Mouse (Mus musculus) layer of hippocampus, postnatal 36 days (tissue): Measurements from ENCODE around the gene Aftph. TPM values are rescaled to one million over a fixed set of nuclear protein-coding genes. Genes with fewer than 3 reads are reported as not detected.

Source experiments
- DNase-seq, 2 experiments: peaks; one replicate each; pipeline ENCODE4 v3.0.0; 2022
- total RNA-seq, 2 experiments: library from RNA; stranded (reverse); gene quantifications; 2 replicates each; pipeline ENCODE4 v1.2.3; 2021

Aftph gene
- total RNA-seq, 2 experiments from 2014 or later, result 81.5 to 82.5 TPM

DNA sequence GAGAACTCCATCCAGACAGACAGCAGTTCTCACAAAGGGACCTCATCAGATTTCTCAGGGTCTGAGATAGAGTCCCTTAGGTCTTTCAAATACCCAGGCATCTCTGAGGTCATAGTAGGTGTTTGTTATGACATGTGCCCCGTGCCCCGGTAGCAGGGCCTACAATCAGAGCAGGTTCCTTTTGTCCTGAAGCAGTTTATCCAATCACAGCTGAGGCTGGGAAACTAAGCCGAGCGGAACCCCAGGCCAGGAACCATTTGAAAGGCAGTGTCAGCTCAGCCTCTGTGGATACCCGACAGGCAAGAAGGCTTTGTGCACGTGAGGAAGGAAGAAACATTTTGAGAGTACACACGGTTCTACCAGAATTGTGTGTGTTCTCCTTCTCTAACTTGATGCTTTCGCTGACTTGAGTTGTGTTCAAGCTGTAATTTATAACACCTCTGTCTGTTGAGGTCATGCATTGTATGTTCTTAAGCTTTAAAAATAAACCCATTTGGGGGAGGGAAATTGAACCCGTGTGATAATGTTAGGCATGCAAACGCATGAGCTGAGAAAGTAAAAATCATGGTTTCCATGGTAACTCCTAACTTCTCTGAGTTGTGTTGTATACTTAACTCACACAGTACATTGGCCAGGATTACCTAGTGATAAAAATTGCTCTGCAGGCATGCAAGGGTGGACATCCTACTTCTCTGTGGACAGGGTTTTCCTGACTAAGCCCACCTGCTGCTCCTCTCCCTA is 94.2 kb downstream of the Aftph start:
- no peak for DNase-seq

DNA sequence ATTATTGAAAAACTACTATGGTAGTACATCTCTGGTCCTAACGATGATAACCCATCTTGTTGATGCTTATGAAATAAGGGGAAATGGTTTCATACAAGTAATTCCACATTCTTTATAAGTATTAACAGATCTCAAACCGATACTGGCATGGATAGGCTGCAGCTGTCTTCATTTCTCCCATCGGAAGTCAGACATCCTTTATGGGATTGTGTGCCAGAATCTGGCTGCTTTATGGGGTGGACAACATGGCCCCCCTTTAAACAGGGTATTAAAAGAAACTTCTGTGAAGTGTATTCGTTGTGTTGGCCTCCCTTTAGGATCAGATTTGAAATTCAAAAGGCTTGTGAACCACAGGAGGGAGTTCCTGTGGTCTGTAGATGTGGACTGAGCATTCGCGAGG is 95.2 kb downstream of the Aftph start:
- no peak for DNase-seq

DNA sequence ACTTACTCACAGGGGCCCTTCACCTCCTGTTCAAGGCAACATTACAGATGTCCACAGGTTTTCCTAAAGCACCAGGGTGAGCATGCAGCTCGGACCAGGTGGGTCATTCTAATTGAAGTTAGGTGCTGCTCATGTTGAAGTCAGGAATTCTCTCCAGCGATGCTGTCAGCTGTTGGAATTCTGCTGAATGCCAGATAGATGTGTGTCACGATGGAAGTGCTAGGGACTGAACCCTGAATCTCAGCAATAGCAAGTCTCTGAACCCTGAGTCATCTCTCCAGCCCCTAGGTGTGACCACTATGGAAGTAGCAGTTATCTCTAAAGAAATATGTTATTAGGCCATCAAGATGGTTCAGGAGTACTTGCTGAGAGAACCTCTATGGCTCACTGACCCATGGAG is 95.9 kb downstream of the Aftph start:
- DNase-seq, result no peak

DNA sequence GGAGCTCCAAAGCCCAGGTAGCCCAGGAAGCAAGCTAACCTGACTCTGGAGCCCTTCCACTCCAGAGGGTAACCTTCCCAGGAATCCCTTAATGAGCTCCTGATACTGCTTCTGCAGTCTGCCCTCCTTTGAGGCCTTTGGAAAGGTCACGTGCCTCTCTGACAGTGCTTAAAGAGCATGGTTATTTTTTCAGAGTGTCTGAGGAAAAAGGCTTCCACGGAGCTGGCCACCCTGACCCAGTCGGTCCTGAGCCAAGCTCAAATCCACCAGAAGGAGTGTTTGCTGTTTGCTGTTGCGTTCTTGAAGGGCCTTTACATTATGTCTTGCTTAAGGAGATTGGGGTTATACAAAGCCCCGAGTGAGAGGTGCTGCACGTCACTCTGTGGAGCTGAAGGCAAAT is 96.5 kb downstream of the Aftph start:
- DNase-seq, result no peak

DNA sequence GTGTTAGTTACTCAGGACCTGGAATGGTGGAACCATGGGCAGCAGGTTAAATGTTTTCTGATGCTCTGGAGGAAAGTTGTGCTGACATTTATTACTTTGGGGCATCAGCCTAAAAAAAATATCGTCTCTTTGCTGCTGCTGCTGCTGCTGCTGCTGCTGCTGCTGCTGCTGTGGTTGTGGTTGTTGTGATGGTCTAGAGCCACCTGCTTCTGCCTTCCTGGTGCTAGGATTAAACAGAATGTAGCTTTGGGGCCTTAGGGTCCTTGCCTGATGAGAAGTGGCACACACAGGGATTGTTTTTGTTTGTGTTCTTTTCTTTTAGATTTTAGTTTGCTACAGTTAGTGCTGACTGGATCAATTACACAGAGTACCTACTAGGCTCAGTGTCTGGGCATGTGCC is 97.2 kb downstream of the Aftph start:
- DNase-seq, result no peak

DNA sequence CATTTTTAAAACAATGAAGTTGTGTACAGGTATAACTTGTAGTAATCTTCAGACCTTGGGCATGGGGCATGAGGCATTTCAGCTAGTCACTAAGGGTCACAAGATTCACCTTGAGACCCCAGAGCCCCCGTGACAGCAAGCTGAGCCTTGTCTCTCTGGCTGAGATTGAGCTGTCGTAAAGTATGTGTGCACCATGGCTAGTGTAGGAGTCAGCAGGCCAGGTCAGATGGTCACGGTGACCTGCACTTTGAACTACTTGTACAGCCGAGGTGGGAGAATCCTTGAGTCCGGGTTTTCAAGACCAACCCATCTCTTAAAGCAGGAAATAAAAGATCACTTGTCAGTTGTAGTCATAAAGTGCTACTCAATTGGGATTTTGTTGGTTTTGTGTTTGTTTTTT is 98.2 kb downstream of the Aftph start:
- no peak for DNase-seq

DNA sequence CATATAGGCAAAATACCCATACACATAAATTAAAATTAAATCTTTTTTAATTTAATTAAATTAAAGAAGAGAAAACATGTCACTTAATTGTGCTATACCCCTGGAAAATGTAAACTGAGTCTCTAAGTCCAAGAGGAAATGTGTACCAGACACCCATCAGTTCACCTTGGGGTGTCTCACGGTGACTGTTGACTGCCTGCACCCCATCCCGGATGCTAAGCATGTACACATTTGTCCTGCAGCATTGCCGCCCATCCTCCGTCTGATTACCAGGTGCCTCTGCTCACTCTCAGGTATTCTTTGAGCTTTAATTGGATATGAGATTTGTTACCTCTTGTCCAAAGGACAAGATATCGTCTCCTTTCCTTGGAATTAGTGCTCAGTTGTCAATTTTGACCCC is 99.1 kb downstream of the Aftph start:
- no peak for DNase-seq

DNA sequence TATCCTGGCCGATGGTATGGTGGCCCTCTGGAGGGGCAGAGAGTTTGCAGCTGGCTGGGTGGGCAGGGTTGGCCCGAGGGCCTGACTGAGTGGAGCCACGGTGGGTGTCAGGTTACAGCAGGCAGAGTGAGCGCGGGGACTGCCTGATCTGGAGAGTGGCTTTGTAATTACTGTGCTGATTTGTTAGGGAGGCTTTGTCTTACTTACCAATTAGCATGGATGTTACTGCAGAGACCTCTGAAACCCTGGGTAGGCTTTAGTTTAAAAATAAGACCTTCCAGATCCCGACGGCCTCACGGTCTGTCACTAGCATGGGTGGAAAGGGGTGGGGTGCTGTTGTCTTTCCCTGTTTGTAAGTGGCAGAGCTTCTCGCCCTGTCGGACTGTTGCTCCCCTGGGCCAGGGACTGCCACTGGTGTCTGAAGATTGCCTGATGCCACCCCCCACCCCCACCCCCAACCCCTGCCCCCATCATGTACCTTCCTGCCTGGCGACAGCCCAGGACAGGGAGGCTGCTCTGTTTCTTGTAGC is 101.4 kb downstream of the Aftph start:
- no peak for DNase-seq

DNA sequence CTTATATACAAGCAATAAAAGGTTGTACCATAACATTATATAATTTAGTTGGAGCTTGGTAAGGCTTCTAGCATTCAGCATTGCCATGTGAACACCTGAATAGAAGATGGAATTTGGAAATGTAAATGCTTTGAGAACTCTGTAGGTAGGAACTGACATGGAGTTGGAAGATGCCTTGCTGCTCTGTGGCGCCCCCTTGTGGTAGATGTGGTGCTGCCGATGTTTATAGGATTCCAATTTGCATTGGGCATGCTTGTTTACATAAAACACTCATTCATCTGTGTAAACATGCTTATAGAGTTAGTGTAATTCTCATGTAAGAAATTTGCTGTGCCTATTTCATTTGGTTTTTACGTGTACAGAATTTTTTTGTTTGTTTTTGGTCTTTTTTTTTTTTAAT is 102.5 kb downstream of the Aftph start:
- peak; percentile 60 to 61 for DNase-seq

DNA sequence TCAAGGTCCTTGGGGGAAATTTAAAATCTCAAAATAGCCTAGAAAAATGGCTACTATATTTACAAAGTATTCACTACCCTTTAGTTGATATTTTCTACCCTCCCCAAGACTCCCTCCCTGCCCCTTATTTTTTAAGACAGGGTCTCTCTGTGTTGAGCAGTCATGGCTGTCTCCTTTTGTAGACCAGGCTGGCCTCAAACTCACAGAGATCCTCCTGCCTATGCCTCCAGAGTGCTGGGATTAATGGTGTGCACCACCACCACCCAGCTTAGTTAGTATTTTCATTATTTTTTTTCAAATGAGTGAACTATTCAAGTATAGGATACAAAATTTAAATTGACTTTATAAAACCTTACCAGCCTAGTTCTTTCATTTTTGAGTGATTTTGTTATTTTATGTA is 104.3 kb downstream of the Aftph start:
- no peak for DNase-seq

DNA sequence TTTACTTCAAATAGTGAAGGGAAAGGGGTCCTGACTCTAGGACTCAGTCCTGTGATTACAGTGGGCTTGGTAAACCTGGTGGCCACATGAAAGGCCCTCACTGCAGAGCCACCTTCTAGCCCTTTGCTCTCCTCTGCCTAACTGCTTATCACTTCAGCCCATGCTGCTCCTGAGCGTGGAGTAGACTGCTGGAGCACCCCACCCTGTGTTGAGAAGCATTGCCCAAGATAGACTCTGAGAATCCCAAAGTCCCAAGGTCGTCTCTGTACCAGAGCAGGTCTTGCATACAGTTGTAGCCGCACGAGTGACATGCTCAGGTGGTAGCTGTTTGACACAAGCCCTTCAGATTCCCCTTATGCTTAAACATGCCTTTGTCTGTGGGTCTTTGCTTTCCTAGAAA is 105.3 kb downstream of the Aftph start:
- no peak for DNase-seq

DNA sequence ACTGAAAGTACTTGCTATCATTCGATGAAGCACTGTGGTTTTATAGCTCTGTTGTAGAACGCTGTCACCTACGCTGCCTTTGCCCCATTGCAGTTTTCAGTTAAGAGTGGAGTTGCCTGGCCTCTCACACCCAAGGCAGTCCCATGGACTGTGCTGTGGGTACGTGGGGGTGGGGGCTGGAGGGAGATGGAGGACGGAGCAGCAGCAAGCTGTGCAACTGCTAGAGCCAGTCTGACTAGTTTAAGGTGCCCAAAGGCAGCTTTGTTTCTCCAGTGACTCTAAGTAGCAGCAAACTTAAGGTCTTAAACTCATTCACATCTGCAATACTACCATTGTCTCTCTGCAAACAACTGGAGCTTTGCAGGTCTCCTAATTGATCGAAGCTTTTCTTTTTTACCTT is 105.7 kb downstream of the Aftph start:
- DNase-seq, result no peak

Other genes starting within 250 kb of the Aftph start
- 10 to 100 TPM; 21.3 to 22.2 TPM for gene Sertad2, start 198.3 kb downstream of the Aftph start, total RNA-seq
- 10 to 100 TPM; 80.7 to 82.0 TPM for gene Lgalsl, start 89.5 kb upstream of the Aftph start, total RNA-seq